Mouse (Mus musculus) heart, adult 8-10 months (tissue): ENCODE measurements around the gene Gm28710. TPM values are rescaled to one million over a fixed set of nuclear protein-coding genes. Genes with fewer than 3 reads are reported as not detected.

Experiments used
- DNase-seq: peaks from one replicate; pipeline ENCODE4 v3.0.0; 2022; ENCODE audit warnings: low spot score
- total RNA-seq, 4 experiments: library from RNA; stranded (reverse); gene quantifications; 2 replicates each; pipeline ENCODE4 v1.2.4; 2022

Gm28710 gene
- not detected for total RNA-seq

DNA sequence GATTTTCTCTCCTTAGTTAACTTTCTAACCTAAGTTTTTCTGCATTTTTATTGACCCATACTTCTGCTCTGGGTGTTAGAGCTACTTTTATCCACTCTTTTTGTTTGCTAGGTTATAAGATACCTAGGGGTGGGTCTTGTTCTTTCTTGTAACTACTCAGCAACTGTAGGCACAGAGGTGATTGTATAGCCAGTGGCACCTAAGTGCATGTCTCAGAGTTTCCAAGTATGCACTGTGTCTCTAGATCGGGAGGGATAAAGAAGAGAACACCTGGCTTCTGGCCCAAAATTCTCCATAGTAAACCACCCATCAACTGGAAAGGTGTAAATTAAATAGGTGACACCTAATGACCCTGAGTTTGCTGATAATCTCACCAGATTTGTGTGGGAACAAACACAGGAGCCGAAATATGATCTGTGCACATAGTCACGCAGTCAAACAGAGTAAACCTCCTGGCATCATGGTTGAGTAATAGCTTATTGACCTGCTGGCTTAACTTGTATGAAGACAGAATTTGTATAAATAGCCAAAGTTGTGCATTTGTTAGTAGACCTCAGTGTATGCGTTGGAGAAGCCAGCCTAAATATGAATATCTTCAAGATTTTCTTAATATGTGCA, at the start of gene Gm28710:
Gene Gm28710, plus strand, starts transcription at position 568 of the 618 bp plus-strand sequence.
- no peak for DNase-seq

DNA sequence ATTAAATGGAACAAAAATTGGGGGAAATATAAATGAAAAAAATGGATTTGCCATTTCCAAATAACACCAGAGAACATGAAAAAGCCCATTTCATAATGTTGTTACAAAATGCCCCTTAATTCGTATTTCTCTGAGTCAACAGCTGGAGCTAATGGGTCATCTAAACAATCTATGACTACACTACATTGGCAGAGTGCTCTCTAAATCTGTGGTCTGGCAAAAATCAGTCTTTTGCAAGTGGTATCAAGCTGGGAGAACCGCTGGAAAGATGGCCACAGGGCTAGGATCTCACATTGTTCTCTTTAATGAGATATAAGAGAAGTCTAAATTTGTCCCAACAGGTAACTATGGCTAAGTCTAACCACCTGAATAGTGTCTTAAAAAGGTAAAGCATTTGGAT, 14.4 kb upstream of the Gm28710 start:
- no peak for DNase-seq

GRCm38 (mm10) chr5:16778610-16779172, 12.9 kb upstream of the Gm28710 start:
- DNase-seq = no peak

DNA sequence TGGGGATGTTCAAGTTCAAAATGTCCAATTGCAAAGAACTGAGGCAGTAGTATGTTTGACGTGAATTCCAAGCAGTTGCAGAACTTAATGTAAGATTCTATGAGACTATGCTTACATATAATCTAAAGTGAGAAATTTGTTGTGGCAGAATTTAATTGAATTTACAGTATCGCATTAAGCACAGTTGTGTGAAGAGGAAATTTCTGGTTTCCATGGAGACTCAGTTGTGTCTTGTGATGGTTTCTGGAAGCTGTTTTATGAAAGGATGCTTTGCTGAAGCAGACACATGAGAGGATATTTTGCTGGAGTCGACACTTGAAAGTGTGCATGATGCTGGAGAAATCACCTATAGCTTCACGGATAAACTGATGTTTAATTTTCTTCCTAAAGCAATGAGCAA, 6.0 kb upstream of the Gm28710 start:
- no peak for DNase-seq

GRCm38 (mm10) chr5:16794972-16795371, 3.4 kb downstream of the Gm28710 start:
- peak; percentile 0 for DNase-seq

- no peak for DNase-seq
These were observed 11.1 kb downstream of the Gm28710 start for GRCm38 (mm10) chr5:16802726-16803125.

- no peak for DNase-seq
These were observed 47.4 kb downstream of the Gm28710 start for GRCm38 (mm10) chr5:16838991-16839390.

DNA sequence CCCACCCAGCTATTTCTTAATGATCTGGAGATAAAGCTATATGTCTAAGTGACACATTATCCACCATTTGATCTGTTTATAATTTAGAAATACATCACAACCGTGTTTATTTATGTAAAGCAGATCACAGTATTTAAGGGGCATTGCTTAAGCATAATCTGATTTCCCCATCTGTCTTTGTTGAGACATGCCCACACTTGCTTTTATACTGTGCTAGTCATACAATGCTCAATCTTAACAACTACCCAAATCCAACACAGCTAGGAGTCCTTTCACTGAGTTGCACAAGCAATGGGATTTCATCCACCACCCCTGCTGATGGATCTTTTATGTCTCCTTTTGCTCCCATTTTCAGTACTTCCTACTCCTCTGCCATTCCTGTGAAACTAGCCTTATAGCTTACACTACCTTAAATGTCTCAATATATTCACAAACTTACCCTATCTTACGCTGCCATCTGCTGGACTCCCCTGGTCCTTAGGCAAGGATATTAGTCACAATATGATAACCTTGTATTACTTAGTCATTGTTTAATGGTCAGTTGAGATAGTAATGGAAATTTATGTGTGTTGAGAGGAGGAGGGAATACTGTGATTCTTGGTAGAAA, 77.8 kb downstream of the Gm28710 start:
- DNase-seq = no peak

- DNase-seq = no peak
These were observed 102.6 kb downstream of the Gm28710 start for GRCm38 (mm10) chr5:16894161-16894560.

DNA sequence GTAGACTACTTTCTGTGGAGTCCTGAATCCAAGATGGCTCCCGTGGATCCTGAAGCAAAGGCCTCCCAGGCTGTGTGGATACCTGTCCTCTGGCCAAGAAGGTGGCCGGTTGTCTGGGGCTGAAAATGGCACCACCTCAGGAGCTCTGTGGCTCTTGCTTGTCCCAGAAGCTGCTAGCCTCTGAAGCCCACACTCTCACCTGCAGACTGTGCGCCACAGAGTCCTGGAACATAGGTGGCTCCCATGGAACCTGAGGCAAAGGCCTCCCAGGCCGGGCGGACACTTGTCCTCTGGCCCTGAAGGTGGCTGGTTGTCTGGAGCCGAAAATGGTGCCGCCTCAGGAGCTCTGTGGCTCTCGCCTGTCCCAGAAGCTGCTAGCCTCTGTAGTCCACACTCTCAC, 128.2 kb downstream of the Gm28710 start:
- no peak for DNase-seq

GRCm38 (mm10) chr5:16922473-16922872, 130.9 kb downstream of the Gm28710 start:
- DNase-seq = no peak

Other genes starting within 250 kb of the Gm28710 start
- 1 to 10 TPM in 2 of 4 experiments, under 1 TPM in 2; 0.55 to 1.4 (median 0.85) TPM for gene Hgf, start 238.3 kb upstream of the Gm28710 start, total RNA-seq